Mouse (Mus musculus) kidney, embryonic 16.5 days (tissue): ENCODE data around the gene Gm28557. TPM values are rescaled to one million over a fixed set of nuclear protein-coding genes. Genes with fewer than 3 reads are reported as not detected.
"Not testable (repeated sequence)": the region's sequence is repeated elsewhere in the genome, so short reads cannot be mapped to it uniquely, and the experiment has no call there.

Experiments
- ATAC-seq: fragments of 200-750 bp; cut with Nextera tagmentation; 2 replicates; pipeline ENCODE4 v1.8.0; 2017; ENCODE audit warnings: moderate TSS enrichment; ENCODE audit not compliant: low FRiP score, low TSS enrichment
- H3K27ac ChIP-seq: fragments of 300-500 bp; sonication (generic); 2 replicates; pipeline ENCODE4 v1.5.1; 2014; ENCODE audit warnings: low read length
- H3K27me3 ChIP-seq: fragments of 300-500 bp; sonication (generic); 2 replicates; pipeline ENCODE4 v1.6.1; 2014; ENCODE audit warnings: low read length, control low read depth, mixed read lengths; ENCODE audit not compliant: insufficient read depth
- H3K36me3 ChIP-seq: fragments of 300-500 bp; sonication (generic); 2 replicates; pipeline ENCODE4 v1.6.1; 2014; ENCODE audit warnings: low read length, control low read depth, mixed read lengths; ENCODE audit not compliant: insufficient read depth
- H3K4me1 ChIP-seq: fragments of 300-500 bp; sonication (generic); 2 replicates; pipeline ENCODE4 v1.6.1; 2014; ENCODE audit warnings: low read length, control low read depth, mixed read lengths; ENCODE audit not compliant: insufficient read depth
- H3K4me2 ChIP-seq: fragments of 300-500 bp; sonication (generic); replicated peaks from 2 replicates; pipeline ENCODE4 v1.6.1; 2014; ENCODE audit warnings: low read depth, low read length
- H3K4me3 ChIP-seq: fragments of 300-500 bp; sonication (generic); 2 replicates; pipeline ENCODE4 v1.5.1; 2014; ENCODE audit warnings: mild to moderate bottlenecking, low read length
- H3K9ac ChIP-seq: fragments of 300-500 bp; sonication (generic); replicated peaks from 2 replicates; pipeline ENCODE4 v1.6.1; 2014; ENCODE audit warnings: low read length
- H3K9me3 ChIP-seq: fragments of 300-500 bp; sonication (generic); 2 replicates; pipeline ENCODE4 v1.6.1; 2016; ENCODE audit warnings: low read length, control low read depth
- WGBS: fragments of 180-500 bp; shearing (Covaris S2); extraction: QIAGEN DNeasy Blood & Tissue Kit; methylation state at CpG from one replicate; pipeline ENCODE4 v1.1.7; 2014; 5-methylcytosine and 5-hydroxymethylcytosine counted together
- polyA plus RNA-seq: library from polyadenylated mRNA; unstranded; fragments of >200 nt; fragmentation: Nextera tagmentation; extraction: Ambion mirVana; gene quantifications from 2 replicates; pipeline ENCODE4 v1.2.1, GENCODE M21; 2015

Gm28557 gene
- 3.3 and 3.9 TPM in 2 replicates for polyA plus RNA-seq

- under 1% methylated on average over 17 of the region's 17 CpGs for WGBS
- Histone ChIP-seq H3K9me3 (peaks cover 9% of the 10 kb centered on the region; the same call in 1 of the 2 replicates), H3K4me1 (peaks cover 6% of the 10 kb centered on the region), H3K27me3 (no peaks in the 10 kb centered on the region), H3K4me2 (peak within 1 kb of the TSS; percentile 61), H3K36me3 (peaks cover 9% of the 10 kb centered on the region), H3K27ac (peak within 1 kb of the TSS; percentile 87), H3K4me3 (peak within 1 kb of the TSS; percentile 61), H3K9ac (peak within 1 kb of the TSS; percentile 73)
- peak; percentile 98 for ATAC-seq
These were observed at the start of gene Gm28557 for GRCm38 (mm10) chr13:67108194-67108820. Gene Gm28557, minus strand, starts transcription at chr13:67108604.

GRCm38 (mm10) chr13:67128038-67128721 lies 19.8 kb upstream of the Gm28557 start:
- WGBS = under 1% methylated on average over 18 of the region's 18 CpGs
- Histone ChIP-seq H3K27ac (peak overlapping the region; percentile 68; the same call in 1 of the 2 replicates), H3K9me3 (no peaks in the 10 kb centered on the region), H3K9ac (peak overlapping the region; percentile 78), H3K27me3 (no peaks in the 10 kb centered on the region), H3K4me2 (peak overlapping the region; percentile 72), H3K4me1 (peaks cover 8% of the 10 kb centered on the region; the same call in 1 of the 2 replicates), H3K36me3 (no peaks in the 10 kb centered on the region), H3K4me3 (peak overlapping the region; percentile 85)
- peak; percentile 97 for ATAC-seq

- not testable (repeated sequence) for H3K9me3 ChIP-seq, H3K4me3 ChIP-seq, H3K36me3 ChIP-seq, H3K9ac ChIP-seq, H3K4me1 ChIP-seq, ATAC-seq, H3K27ac ChIP-seq, H3K27me3 ChIP-seq
- 79% methylated on average over 10 of the region's 10 CpGs for WGBS
- peak overlapping the region; percentile 72; the same call in 1 of the 2 replicates for H3K4me2 ChIP-seq
These were observed 19.1 kb upstream of the Gm28557 start for GRCm38 (mm10) chr13:67127507-67127906.

GRCm38 (mm10) chr13:67124460-67124859 lies 16.1 kb upstream of the Gm28557 start:
- 86% methylated on average over 1 of the region's 1 CpGs for WGBS
- H3K36me3 ChIP-seq = no peaks in the 10 kb centered on the region
- H3K27ac ChIP-seq = no peak overlapping the region
- peaks cover 8% of the 10 kb centered on the region; the same call in 1 of the 2 replicates for H3K4me1 ChIP-seq
- no peak overlapping the region for H3K4me2 ChIP-seq
- no peak for ATAC-seq
- no peaks in the 10 kb centered on the region for H3K27me3 ChIP-seq
- no peak overlapping the region for H3K4me3 ChIP-seq
- no peaks in the 10 kb centered on the region for H3K9me3 ChIP-seq
- H3K9ac ChIP-seq = no peak overlapping the region

- H3K9ac ChIP-seq, ATAC-seq, H3K27me3 ChIP-seq, H3K27ac ChIP-seq, H3K4me1 ChIP-seq, H3K4me3 ChIP-seq, H3K9me3 ChIP-seq, H3K36me3 ChIP-seq, H3K4me2 ChIP-seq: not testable (repeated sequence)
These were observed 13.0 kb upstream of the Gm28557 start, which contains the start of gene Zfp759 for GRCm38 (mm10) chr13:67121360-67121759. Gene Zfp759, plus strand, starts transcription at chr13:67121660.

GRCm38 (mm10) chr13:67116163-67116562 lies 7.8 kb upstream of the Gm28557 start, which contains the start of gene Rslcan18:
Gene Rslcan18, minus strand, starts transcription at chr13:67116263.
- 94% methylated on average over 8 of the region's 8 CpGs for WGBS
- H3K36me3 ChIP-seq, H3K9me3 ChIP-seq: not testable (repeated sequence)

GRCm38 (mm10) chr13:67113287-67113686 lies 4.9 kb upstream of the Gm28557 start:
- Histone ChIP-seq H3K36me3 (no peaks in the 10 kb centered on the region), H3K27ac (no peak overlapping the region), H3K4me3 (no peak overlapping the region), H3K4me2 (no peak overlapping the region), H3K9ac (no peak overlapping the region), H3K9me3 (no peaks in the 10 kb centered on the region), H3K27me3 (no peaks in the 10 kb centered on the region), H3K4me1 (no peaks in the 10 kb centered on the region)
- ATAC-seq = no peak
- 91% methylated on average over 2 of the region's 2 CpGs for WGBS

More at GRCm38 (mm10) chr13:67116163-67116562, 7.8 kb upstream of the Gm28557 start, which contains the start of gene Rslcan18:
- H3K4me1 ChIP-seq, ATAC-seq, H3K9ac ChIP-seq, H3K27ac ChIP-seq, H3K4me2 ChIP-seq, H3K27me3 ChIP-seq, H3K4me3 ChIP-seq: not testable (repeated sequence)

GRCm38 (mm10) chr13:67112096-67112495 lies 3.7 kb upstream of the Gm28557 start:
- no peak overlapping the region for H3K27ac ChIP-seq
- H3K36me3 ChIP-seq = no peaks in the 10 kb centered on the region
- H3K4me3 ChIP-seq = no peak overlapping the region
- peaks cover 6% of the 10 kb centered on the region for H3K4me1 ChIP-seq
- no peaks in the 10 kb centered on the region for H3K27me3 ChIP-seq
- H3K9ac ChIP-seq = no peak overlapping the region
- H3K9me3 ChIP-seq = no peaks in the 10 kb centered on the region
- 81% methylated on average over 12 of the region's 12 CpGs for WGBS
- no peak overlapping the region for H3K4me2 ChIP-seq
- no peak for ATAC-seq

- H3K9ac ChIP-seq = peak overlapping the region; percentile 44; the same call in 1 of the 2 replicates
- peak; percentile 69; the same call in 1 of the 2 replicates for ATAC-seq
- 0 out of 2 replicates have a peak overlapping the region, but pooled peaks have one; percentile 19 for H3K27ac ChIP-seq
- H3K27me3 ChIP-seq = no peaks in the 10 kb centered on the region
- peak overlapping the region; percentile 61 for H3K4me3 ChIP-seq
- peak overlapping the region; percentile 54 for H3K4me2 ChIP-seq
- H3K36me3 ChIP-seq = peaks cover 9% of the 10 kb centered on the region
- H3K9me3 ChIP-seq = peaks cover 9% of the 10 kb centered on the region; the same call in 1 of the 2 replicates
- peaks cover 6% of the 10 kb centered on the region for H3K4me1 ChIP-seq
- WGBS = 5% methylated on average over 9 of the region's 9 CpGs
These were observed 410 bp upstream of the Gm28557 start for GRCm38 (mm10) chr13:67108821-67109206.
